Mouse (Mus musculus) 3T3-L1 (cell line): ENCODE measurements around the gene Olfr17.
"Not testable (repeated sequence)": the region's sequence is repeated elsewhere in the genome, so short reads cannot be mapped to it uniquely, and the experiment has no call there.

Experiments used
- DNase-seq: peaks from one replicate; pipeline ENCODE4 v3.0.0-alpha.2; 2015; ENCODE audit warnings: low read depth, low spot score

The Olfr17 gene

DNA sequence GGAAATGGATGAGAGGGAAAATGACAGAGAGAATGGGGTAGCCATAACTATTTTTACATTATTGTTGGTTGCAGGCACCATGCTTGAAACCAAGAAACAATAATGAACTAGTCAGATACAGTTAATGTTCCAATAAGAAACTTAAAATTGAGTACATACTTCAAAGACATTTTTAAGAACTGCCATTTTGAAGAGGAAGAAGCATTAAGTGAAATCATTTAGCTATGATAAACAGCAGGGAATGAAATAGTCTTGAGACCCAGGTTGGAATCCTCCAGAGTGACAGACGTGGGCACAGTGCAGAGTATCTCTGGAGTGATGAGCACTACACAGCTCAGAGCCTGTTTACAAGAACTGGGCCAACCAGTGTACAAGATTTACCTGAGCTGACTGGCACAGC lies at the start of gene Olfr17:
Gene Olfr17 (plus strand): TSS at position 301 of the 400 bp plus-strand sequence.
- DNase-seq, result no peak

DNA sequence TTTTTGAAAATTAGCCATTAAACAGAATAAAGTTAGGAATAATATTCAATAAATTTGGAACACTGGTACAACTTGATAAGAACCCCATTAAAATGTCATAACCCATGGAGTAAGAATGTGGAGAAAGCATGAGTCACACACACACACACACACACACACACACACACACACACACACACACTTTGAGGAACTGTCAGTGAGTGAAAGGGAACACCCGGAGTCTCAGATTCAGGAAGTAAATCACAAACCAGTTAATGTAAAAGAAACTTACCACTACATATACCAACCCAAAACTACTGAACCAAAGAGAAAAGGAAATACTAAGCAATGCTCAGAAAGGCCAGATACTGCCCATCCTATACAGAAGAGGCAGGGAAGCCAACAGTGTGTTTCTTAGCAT lies 48.6 kb upstream of the Olfr17 start:
- no peak for DNase-seq

DNA sequence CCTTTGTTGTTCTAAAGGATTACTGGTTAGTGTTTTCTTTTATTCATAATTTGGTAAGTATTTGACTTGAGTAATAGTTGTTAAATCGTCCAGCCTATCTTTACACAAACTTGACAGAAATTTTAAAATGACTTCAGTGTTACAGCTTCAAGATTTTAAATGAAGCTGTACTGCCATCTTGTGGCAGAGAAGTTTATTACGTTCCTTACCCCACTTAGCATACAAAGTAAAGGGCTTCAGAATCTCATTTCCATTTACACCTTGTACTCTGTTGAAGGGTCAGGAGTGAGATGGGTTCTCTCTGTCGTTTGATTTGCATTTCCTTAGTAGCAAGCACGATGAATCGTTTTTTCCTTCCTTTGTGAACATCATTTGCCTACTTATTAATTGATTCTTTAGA lies 47.2 kb upstream of the Olfr17 start:
- DNase-seq, result peak; percentile 71

DNA sequence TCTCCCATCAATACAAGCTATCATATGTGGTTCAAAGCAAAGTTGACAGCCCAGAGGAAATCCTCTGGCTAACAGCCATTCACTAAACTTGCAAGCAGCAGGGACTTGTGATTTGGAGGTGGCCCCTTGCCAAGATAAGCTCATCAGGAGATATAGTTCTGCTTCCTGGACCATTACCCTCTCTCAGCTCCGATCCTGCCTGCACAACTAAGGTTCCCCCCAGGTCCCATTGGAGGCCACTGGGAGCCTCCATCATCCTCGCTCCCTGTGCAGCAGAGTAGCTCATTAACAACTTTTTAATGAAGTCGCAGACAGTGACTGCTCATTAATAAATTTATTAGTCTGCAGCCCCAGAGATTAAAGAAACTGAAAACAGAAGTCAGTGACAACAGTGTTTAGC lies 45.4 kb upstream of the Olfr17 start:
- no peak for DNase-seq

DNA sequence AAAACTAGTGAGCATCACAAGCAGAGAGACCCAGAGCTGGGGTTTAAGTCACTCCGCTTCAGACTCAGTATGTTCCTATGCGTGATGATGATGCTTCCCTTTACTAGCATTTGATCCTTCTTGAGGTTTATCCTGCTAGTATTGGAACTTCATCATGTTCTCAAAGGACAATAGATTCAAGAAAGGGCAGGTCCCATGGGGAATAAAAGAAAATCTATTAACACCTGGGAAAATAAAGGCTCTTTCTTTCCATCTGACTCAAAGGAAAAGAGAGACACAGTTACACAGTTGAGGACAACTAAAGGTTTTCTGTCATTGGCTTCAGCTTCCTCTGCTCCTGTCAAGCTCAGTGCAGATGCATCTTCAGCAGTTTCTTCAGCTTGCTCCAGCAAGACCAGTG lies 22.3 kb upstream of the Olfr17 start, which contains the start of gene Olfr714:
Gene Olfr714 (plus strand): TSS at position 301 of the 400 bp plus-strand sequence.
- DNase-seq, result no peak

DNA sequence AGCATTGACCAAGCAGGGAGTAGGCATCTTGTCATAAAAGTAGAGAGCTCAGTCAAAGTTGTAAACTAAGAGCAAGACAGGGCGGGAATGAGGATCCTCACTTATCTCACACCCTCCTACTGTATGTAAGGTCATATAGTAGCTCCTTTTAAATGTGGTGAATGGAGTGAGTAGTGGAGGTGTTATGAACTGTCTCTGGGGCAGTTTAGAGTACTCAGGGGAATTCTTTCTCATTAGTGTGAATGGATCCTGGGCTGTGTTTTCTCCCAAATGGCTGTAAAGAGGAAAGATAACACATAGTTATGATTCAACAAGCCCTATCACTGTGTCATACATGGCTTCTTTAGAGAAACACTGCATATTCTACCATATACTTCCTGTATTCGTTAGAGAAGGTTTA lies 17.2 kb downstream of the Olfr17 start, which contains the start of gene Olfr715b:
Gene Olfr715b (minus strand): TSS at position 101 of the 400 bp plus-strand sequence.
- not testable (repeated sequence) for DNase-seq

DNA sequence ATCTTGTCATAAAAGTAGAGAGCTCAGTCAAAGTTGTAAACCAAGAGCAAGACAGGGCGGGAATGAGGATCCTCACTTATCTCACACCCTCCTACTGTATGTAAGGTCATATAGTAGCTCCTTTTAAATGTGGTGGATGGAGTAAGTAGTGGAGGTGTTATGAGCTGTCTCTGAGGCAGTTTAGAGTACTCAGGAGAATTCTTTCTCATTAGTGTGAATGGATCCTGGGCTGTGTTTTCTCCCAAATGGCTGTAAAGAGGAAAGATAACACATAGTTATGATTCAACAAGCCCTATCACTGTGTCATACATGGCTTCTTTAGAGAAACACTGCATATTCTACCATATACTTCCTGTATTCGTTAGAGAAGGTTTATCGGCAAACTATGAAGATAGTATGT lies 38.0 kb downstream of the Olfr17 start, which contains the start of gene Olfr715:
Gene Olfr715 (minus strand): TSS at position 101 of the 400 bp plus-strand sequence.
- DNase-seq, result not testable (repeated sequence)

- DNase-seq, result not testable (repeated sequence)
These were observed 45.0 kb downstream of the Olfr17 start, which contains the start of gene Olfr716 for GRCm38 (mm10) chr7:107138027-107138426. Gene Olfr716, plus strand, starts transcription at chr7:107138327.
